Mouse (Mus musculus) heart, adult 18-20 months (tissue): ENCODE data around the gene Dusp10. TPM values are rescaled to one million over a fixed set of nuclear protein-coding genes. Genes with fewer than 3 reads are reported as not detected.

Source experiments
- DNase-seq, 2 experiments: peaks; one replicate each; pipeline ENCODE4 v3.0.0; 2021 to 2022; ENCODE audit warnings: mixed read lengths in 1 of 2
- total RNA-seq, 2 experiments: library from RNA; stranded (reverse); gene quantifications; 2 replicates each; pipeline ENCODE4 v1.2.3; 2021

Gene Dusp10
- total RNA-seq, 2 experiments from 2014 or later: 3.6 to 5.0 TPM

DNA sequence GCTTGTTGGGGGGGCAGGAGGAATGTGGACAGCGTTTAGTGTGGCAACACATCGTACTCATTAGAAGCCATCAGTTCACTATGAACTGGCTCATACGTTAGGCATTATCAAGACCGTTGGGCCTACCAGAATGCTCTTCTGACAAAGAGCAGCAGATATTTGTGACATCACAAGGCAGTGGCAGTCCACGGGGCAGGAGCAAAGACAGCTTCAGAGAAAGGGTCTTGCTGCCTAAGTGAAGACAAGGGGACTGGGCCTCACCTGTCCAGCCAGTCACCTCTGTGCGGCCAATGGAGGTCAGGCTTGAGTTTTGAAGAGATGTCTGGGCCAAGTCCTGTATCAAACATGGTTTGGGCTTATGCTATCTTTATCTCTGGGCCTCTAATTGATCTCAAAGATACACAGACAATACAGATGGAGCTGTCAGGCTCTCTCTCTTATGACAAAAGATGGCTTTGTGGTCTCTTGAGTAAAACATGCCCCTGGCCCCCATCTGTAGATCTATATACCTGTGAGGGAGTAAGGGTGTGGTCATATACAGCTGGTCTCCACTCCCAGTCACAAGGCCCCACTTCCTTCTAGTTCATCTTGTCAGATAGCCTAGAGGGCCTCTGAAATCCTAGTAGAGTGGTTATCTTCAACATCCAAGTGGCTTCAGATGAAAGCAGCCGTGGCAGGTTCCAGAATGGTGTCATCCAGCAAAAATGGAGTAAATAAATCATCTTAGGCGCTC lies 17.1 kb downstream of the Dusp10 start:
- no peak for DNase-seq

DNA sequence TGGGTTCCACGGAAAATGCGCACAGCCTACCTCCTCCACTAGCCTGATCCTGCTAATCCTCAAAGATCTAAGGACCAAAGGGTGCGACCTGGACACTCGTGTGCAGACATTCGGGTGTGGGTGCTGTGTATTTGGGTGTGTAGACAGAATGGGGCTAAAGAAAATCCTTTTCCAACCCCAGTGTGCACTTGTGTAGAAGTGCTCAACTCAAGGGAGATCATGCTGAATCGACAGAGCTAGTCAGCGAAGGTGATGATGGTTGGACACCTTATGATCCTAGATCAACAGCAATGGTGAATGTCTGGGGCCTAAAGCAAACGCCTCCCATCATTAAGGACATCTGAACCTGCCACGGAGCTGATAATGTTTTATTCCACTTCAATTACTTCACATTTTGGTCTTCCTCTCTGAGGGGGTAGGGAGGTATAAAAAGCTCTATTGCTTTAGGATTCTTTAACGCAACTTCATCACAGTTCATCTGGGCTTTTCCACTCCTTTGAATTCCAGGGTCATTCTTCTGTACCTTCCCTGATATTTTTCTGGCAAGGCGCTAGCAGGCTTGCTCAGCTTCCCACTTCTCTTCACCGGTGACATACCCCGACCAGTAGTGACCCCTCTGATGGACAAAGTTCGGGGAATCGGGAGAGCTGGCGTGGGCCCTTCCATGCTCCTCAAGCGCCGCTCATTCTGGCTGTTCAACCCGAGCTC lies 19.7 kb downstream of the Dusp10 start:
- DNase-seq: no peak

DNA sequence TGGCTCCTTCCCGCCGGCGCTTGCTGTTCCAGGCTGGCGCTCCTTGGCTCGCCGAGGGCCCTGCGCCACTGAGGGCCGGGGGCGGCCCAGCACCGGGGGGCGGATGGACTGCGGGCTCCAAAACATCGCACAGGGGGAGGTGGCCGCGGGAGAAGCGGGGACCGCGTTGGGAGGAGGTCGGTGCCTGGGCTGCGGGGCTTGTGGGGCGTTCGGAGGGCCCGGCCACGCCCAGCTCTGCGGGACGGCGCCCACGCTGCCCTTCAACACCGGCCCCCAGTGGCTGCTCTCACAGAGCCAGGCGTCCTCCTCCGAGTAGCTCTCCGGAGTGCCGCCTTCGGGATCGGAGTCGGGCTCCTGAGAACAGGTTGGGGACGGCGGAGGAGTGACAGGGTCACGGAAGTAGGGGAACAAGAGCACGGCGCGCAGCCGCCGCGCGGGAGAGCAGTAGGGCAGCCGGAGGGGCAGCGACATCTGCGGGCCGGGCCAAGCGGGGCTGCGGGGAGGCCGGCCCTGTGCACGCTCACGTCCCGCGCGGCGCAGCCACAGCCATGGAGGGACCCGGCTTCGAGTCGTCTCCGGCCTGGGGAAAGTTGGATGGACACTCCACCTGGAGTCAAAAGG lies 20.4 kb downstream of the Dusp10 start:
- DNase-seq: peak in 1 of 2 experiments; percentile 80

DNA sequence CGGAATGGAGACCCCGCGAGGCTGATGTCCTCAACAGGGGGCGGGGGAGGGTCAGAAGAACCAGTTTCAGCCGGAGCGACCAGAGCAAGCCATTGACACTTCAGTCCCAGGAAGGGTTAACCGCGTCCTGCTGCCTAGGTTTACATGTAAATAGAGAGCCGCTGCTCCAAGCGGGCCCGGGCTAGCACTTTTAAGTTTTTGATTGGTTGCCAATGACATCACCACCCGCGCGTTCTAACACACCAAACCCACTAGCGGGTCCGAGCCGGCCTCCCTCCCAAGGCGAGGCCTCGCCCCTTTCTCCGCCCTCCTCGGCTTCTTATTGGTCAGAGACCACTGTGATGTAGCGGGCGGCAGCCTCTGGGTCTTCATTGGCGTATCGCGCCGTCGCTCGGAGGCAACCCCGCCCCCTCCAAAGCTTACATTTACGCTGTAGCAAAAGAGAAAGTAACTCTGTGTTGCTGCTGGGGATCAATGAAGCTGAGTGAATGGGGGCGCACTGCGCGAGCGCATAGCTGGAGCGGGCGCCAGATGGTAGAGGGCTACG lies 21.0 kb downstream of the Dusp10 start, which contains the start of gene 1700056E22Rik:
TSS of gene 1700056E22Rik (minus strand) at position 291 of the 547 bp plus-strand sequence.
- peak; percentile 98 to 99 for DNase-seq

DNA sequence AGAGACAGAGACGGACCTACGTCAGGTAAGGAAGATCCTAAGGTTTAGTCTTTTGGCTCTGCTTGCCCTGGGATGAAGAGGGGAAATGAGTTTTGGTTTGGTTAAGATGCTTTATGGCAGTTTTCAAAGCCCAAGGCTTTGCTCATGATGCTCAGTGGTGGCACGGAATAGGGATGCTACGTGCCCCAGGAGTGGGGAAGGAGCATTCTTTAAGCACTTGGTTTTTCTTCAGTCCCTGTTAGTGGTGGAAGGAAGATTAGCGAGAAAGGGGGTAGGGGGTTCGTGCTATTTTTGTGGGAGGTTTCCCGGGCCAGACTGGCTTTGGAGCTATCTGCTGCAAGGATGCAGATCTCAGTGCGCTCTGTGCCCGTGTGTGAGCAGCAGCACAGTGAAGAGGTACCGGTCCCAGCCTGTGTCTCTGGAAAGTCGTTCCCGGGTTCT lies 21.7 kb downstream of the Dusp10 start:
- DNase-seq: peak in 1 of 2 experiments; percentile 58

DNA sequence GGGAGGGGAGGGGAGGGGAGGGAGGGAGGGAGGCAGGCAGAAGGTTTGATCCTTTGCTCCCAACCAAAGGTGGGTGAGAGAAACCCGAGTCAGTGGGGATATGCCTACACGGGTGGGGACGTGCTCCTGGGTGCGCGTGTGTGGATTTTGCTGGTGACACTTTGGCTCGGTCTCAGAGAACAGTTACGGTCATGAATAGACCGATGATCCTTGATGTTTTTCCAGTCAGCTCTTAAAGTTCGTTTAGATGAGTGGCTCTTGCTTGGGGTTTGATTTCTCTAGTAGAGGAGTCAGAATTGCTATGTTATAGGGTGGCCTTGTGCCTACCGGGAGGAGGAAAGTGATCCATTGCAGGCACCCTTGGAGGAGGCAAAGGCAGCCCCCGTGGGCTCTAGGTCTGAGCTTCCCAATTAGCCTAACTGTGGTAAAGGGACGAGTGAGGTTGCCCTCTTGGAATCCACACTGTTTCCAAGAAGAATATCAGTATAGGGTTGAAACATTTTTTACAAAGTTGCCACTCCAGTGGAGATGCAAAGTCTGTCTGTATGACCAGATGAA lies 22.3 kb downstream of the Dusp10 start:
- DNase-seq: no peak

DNA sequence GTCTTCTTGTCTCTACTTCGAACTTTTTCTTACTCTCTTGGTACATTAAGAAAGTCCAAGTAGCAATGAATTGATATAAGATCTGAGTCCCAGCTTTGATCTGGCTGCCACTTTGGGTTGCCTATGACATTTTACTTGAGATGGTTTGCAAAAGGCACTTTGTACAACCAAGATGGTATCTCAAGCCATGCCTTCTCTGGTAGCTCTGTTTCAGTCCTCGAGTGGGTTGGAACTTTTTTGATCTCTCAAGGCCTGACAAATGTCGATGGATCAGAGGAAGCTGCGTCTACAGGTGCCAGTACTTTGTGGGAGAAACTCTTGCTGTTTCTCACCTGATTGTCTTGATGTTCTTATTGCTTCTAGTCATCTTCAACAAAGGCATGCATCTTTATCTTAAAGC lies 24.7 kb downstream of the Dusp10 start:
- no peak for DNase-seq

DNA sequence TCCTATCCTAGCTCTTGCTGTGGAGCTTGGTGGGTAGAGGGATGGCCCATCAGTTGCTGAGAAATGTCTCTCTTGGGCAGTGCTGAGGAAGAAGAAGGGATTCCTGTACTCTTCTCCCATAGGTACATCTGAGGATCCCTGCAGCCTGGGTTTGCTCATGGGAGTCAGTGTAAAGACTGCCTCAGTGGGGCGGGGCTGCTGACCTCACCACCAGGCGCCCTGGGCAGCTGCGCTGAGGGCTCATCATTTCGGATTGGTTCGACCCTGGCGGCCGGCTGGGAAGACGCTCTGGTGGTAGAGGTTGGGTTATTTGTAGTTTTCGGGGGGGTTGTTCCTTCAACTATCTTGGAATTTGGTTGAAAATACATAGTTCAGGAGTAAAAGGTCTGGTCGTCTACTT lies 26.2 kb downstream of the Dusp10 start:
- no peak for DNase-seq

DNA sequence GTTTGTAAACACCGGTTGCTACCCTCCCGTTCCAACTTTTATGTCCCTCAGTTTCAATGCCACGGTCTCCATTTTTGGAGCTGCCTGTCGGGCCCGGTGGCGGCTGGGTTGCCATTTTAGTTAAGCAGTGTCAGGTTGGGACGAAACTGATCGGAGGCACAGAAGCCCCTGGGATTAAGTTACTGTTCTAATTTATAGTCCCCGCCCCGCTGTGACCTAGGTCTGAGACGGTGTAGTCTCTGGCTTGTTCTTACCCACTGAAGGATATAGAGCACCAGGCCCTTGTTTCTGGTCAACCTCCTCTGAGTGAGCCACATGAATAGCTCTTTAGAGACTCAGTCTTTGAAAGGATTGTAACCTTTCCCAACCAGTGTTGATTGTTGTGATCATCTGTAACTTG lies 27.1 kb downstream of the Dusp10 start:
- DNase-seq: no peak

DNA sequence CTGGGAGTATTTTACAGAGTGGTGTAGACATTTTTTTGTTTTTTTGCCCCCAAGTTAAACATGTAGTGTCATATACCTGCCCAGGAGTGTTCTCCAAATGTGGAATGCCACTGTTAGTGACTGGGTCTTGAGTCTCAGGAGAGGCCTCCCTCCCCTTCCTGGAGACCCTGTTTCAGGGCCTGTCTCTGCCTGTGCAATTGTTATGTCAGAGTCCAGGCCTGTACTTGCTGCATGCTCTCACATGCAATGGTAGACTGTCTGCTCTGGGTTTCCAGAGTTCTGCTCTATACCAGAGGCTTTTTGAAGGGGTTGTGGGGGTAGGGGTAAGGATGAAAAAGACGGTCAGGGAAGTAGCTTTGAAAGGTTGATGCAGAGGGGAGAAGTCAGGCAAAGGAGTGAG lies 27.8 kb downstream of the Dusp10 start:
- no peak for DNase-seq

DNA sequence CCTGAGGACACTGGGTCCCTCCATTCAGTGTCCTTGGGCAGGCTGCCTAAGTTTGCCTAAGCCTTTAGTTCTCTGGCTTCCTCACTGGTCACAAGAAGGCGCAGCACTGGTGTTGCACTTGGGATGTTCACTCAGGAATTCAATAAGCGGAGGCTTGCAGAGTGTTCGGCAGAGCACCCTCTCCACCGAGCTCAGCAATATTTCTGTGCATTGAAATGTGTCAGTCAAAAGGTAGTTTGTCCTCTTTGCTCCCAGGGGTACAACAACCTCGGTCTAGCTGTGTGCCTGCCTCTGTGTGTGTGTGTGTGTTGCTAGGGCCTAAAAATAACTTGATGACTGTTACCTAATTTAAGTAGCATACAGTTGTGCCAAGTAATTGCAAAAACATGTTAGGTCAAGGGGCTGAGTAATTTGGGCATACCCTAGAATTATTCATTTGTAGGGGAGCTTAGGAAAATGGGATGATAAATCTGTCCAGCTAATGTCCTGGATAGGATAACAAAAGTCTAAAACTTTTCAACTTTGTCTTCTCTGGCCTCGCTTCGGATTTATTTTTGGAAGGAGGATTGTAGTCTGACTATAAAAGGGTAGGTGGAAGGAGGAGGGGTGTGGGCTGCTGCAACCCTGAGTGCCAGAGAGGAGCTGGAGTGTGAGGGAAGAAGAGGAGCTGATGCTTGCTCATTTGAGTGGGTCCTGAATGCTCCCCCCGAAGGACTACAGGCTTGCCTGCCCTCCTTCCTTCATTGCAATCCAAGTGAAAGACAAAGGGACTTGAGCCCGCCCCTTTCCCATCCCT lies 28.9 kb downstream of the Dusp10 start:
- DNase-seq: peak; percentile 72 to 79

DNA sequence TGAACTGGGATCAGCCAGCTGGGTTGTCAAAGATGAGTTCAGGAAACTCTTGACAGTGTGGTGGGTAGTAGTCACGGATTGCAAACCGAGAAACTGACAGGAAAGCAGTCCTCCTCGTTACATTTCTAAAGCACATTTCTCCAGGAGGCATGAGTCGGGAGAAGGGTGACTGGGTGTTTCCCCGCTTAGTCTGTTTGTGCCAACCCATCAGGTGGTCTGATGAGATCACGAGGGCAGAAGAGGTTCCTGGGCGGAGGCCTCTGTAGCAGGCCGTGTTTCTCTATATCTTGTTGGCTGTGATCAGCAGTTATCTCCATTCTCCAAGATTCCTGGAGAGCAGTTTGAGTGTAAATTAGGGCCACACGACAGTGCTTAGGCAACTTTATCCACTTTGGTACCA lies 29.6 kb downstream of the Dusp10 start:
- no peak for DNase-seq

DNA sequence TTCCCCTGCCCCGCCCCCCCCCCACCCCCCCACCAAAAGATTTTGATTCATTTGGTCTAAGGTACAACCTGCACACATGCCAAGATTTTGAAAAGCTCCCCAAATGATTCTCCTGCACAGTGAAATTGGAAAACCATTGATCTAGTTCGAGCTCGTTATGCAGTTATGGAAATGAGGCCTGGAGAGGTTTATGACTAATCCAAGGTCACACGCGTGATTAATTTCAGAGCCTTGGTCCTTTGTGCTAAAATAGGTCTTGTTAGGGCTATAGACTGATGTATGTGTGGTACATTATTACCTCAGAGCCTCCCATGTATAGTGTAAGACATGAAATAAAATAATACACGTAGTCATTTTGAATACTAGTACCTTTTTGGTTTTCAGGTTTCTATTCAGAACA lies 30.3 kb downstream of the Dusp10 start:
- no peak for DNase-seq

DNA sequence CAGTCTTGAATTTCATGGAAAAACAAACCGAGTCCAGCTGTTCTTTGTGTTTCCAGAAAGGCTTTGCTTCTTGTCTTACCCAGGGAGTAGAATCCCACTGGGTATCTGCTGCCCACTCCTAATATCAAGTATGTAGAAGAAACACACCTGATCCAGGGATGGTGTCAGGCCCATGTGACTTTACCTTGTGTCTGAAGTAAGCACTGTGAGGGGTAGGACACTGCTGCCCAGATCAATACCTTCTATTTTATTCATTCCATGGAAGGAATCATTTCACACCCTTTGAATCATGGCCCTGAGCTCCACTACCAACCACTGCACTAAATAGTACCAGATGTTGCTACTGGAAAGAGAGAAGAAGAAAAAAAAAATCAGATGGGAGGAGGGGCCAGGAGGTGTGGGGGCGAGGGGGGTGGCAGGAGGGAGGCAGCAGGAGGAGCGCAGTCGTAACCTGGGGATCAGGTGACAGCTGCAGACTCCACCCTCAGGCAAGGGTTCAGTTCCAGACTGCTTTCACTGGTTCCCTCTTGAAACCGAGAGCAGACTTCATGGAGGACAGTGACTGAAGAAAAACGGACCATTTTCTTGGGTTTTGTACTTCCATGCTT lies 33.1 kb downstream of the Dusp10 start:
- DNase-seq: no peak

DNA sequence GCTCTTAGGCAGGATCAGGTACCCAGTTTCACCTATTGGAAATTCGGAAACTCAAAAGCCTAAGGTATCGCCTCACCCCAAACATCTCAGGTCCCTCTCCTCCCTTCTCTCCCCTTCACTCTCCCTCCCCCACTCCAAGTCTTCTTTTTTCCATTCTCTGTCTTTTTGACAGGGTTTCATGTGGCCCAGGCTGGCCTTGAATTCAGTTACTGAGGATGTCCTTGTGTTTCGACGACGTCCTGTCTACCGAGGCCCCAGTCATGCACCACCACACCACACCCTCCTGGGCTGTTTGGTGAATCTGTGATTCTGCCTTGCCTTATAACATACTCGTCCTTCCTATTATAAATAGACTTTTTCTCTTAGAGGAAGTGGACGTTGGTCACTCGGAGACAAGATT lies 34.7 kb downstream of the Dusp10 start:
- no peak for DNase-seq

DNA sequence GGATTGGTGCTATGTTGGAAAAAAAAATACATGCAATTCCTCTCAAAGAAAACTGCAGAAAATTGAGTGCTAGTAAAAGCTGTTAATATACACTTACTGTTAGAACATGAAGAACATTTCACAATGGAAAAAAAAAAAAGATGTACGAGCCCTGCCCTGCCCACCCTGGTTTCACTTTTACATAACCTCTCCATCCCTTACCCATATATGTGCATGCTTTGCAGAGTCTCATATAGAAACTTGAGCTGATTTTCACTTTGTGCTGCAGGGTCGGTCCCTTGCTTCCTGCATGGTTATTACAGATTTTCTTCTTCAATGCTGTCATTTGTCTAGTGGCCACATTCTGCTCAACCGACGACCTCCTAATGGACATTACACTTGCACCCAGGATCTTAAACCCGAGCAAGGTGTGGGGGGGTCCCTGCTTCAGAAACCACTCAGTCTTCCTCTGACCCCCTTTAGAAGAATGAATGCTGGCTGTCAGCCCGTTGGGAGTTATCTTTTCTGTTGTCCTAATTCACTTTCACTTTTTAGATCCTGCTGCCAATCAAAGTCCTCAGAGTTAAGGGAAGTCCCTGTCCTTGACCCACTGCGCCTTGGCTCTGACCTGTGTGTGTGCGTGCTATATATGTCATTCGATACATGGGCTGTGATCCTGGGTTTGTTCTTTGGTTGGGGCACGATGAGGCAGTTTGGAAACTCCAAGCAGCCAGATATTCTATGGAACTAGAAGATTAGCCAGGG lies 35.7 kb downstream of the Dusp10 start:
- DNase-seq: no peak

DNA sequence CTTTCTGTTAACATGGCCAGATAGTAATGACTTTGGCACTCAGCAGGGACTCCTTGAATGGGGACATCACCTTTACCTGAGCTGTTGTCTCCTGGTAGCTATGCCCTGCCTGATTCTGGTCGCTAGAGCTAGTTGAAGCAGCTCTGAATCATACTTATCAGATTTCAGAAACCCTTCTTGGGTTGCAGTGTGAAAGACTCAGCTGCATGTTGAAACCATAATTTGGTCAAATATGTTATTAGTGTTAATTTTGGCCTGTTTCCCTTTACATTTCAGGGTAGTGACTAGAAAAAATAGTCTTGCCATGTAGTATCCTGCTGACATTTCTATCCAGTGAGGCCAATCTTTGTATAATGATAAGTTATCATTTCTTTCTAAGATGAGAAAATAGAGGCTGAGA lies 38.2 kb downstream of the Dusp10 start:
- no peak for DNase-seq

DNA sequence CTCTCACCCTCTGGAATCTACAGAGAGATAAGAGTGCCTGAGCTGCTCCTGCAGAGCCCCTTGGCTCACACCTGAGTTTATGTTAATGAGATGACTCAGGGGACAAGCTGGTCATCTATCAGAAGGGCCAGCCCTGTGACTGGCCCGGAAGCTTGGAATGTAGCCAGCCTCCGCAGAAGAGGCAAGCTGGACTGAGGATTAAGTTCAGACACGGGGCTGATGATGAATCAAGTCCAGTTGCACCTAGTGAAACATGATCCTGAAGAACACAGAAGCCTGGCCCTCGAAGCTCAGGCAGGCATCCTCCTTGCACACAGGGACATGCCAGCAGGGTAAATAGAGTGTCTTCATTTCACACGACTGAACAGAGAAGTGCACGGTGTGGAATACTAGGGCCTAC lies 38.7 kb downstream of the Dusp10 start:
- DNase-seq: peak; percentile 67 to 76

DNA sequence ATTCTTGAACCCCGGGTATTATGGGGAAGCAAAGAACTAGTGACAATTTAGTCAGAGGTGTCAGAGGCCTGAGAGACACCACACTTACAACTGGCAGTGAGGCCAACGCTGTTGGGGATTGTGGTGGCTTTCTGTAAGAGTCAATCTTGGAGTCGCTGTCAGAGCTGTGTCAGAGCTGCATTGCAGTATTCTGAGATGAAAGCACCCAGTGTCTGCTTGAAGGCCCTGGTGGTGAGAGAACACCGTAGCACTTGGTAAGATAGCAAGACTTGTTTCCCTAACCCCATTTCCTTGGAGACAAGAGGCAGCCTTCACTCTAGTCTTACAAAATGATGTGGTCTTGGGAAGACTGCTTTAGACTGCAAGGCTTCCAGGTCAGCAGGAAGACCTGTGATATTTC lies 39.2 kb downstream of the Dusp10 start:
- no peak for DNase-seq

DNA sequence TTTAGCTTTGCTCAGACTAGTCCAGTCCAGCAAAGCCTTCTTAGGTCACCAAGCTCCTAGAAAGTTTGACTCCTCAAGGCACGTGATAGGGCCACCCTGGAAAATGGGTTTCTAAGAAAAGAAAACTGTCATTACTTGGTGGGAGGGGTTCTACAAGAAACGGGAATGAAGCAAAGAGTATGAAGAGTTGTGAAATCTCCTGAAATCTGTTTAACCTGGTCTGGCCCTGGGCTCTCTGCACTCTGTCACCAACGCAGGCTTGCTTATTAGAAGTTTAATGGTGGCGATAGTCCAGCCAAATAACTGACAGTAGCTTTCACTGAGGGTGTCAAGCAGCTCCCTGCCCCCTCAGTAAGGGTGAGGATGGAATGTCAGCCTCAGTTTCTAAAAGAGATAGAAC lies 40.0 kb downstream of the Dusp10 start:
- DNase-seq: no peak

DNA sequence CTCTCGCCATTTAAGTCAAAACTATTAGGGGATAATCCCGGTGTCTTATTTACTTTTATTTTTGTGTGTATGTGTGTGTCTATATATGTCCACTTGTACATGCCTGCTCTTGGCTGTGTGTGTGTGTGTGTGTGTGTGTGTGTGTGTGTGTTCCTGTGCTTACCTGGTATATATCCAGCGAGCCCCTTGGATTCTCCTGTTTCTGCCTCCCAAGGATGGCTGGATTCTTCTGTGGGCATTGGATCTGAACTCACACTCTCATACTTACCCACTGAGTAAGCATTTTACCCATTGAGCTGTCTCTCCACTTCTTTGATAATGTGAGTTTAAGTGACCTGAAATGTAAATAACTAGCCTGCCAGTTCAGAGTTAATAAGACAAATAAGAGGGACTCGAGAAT lies 40.6 kb downstream of the Dusp10 start:
- DNase-seq: no peak
